Mouse (Mus musculus) lung, embryonic 16.5 days (tissue): Measurements from ENCODE around the gene Shcbp1l. TPM values are rescaled to one million over a fixed set of nuclear protein-coding genes. Genes with fewer than 3 reads are reported as not detected.

Experiments used
- polyA plus RNA-seq: library from polyadenylated mRNA; unstranded; fragments of >200 nt; fragmentation: Nextera tagmentation; extraction: Ambion mirVana; gene quantifications from 2 replicates; pipeline ENCODE4 v1.2.1, GENCODE M21; 2015

The Shcbp1l gene
- polyA plus RNA-seq, 1 experiment from 2014 or later = 0.21 TPM

Other genes with a start within 250 kb of the Shcbp1l start
- gene Lamc2, start 238.7 kb upstream of the Shcbp1l start, polyA plus RNA-seq = 71.8 and 76.1 TPM in 2 replicates
- gene Lamc1, start 92.4 kb upstream of the Shcbp1l start, polyA plus RNA-seq = 126 and 135 TPM in 2 replicates
- 24.5 and 26.3 TPM in 2 replicates for gene Dhx9, start 62.5 kb downstream of the Shcbp1l start, polyA plus RNA-seq
- 7.0 and 7.1 TPM in 2 replicates for gene Npl, start 124.9 kb downstream of the Shcbp1l start, polyA plus RNA-seq
- gene Rgs8, start 227.9 kb downstream of the Shcbp1l start, polyA plus RNA-seq = 0.10 and 0.15 TPM in 2 replicates